Mouse (Mus musculus) neural tube, embryonic 13.5 days (tissue): ENCODE data around the gene Notch2. TPM values are rescaled to one million over a fixed set of nuclear protein-coding genes. Genes with fewer than 3 reads are reported as not detected.

Experiments used
- ATAC-seq: fragments of 200-750 bp; cut with Nextera tagmentation; 2 replicates; pipeline ENCODE4 v1.8.0; 2017; ENCODE audit warnings: low read depth, mild to moderate bottlenecking, moderate TSS enrichment, moderate library complexity
- H3K27ac ChIP-seq: fragments of 300-500 bp; sonication (generic); replicated peaks from 2 replicates; pipeline ENCODE4 v1.5.1; 2015; ENCODE audit warnings: moderate library complexity, mild to moderate bottlenecking, inconsistent platforms
- H3K27me3 ChIP-seq: fragments of 300-500 bp; sonication (generic); 2 replicates; pipeline ENCODE4 v1.6.1; 2015; ENCODE audit warnings: mild to moderate bottlenecking, inconsistent platforms
- H3K36me3 ChIP-seq: fragments of 300-500 bp; sonication (generic); 2 replicates; pipeline ENCODE4 v1.6.1; 2015; ENCODE audit warnings: mild to moderate bottlenecking, inconsistent platforms
- H3K4me1 ChIP-seq: fragments of 300-500 bp; sonication (generic); replicated peaks from 2 replicates; pipeline ENCODE4 v1.6.1; 2015; ENCODE audit warnings: inconsistent platforms
- H3K4me2 ChIP-seq: fragments of 300-500 bp; sonication (generic); 2 replicates; pipeline ENCODE4 v1.6.1; 2015; ENCODE audit warnings: inconsistent platforms, mild to moderate bottlenecking, moderate library complexity
- H3K4me3 ChIP-seq: fragments of 300-500 bp; sonication (generic); 2 replicates; pipeline ENCODE4 v1.5.1; 2015; ENCODE audit warnings: mild to moderate bottlenecking, inconsistent platforms
- H3K9ac ChIP-seq: fragments of 300-500 bp; sonication (generic); 2 replicates; pipeline ENCODE4 v1.6.1; 2015; ENCODE audit warnings: moderate library complexity, mild to moderate bottlenecking, inconsistent platforms
- H3K9me3 ChIP-seq: fragments of 300-500 bp; sonication (generic); 2 replicates; pipeline ENCODE4 v1.6.1; 2016; ENCODE audit warnings: inconsistent platforms
- WGBS: fragments of 180-500 bp; shearing (Covaris S2); methylation state at CpG from one replicate; pipeline ENCODE4 v1.1.7; 2015; 5-methylcytosine and 5-hydroxymethylcytosine counted together
- polyA plus RNA-seq: library from polyadenylated mRNA; unstranded; fragments of >200 nt; fragmentation: Nextera tagmentation; extraction: Ambion mirVana; gene quantifications from 2 replicates; pipeline ENCODE4 v1.2.1, GENCODE M21; 2015

Notch2 gene
- polyA plus RNA-seq, 1 experiment from 2014 or later, result 11.2 TPM

GRCm38 (mm10) chr3:98060981-98061660 lies 47.8 kb downstream of the Notch2 start:
- H3K27me3 ChIP-seq, result no peaks in the 10 kb centered on the region
- ATAC-seq, result peak; percentile 24; the same call in 1 of the 2 replicates
- peak overlapping the region; percentile 90 for H3K27ac ChIP-seq
- no peaks in the 10 kb centered on the region for H3K9me3 ChIP-seq
- H3K36me3 ChIP-seq, result no peaks in the 10 kb centered on the region
- WGBS, result 26% methylated on average over 7 of the region's 7 CpGs
- H3K9ac ChIP-seq, result peak overlapping the region; percentile 55; the same call in 1 of the 2 replicates
- H3K4me1 ChIP-seq, result peaks cover 53% of the 10 kb centered on the region
- peak overlapping the region; percentile 4; the same call in 1 of the 2 replicates for H3K4me2 ChIP-seq
- no peak overlapping the region for H3K4me3 ChIP-seq

- Histone ChIP-seq H3K4me3 (no peak overlapping the region), H3K36me3 (no peaks in the 10 kb centered on the region), H3K9me3 (no peaks in the 10 kb centered on the region), H3K4me1 (peaks cover 53% of the 10 kb centered on the region), H3K9ac (peak overlapping the region; percentile 55), H3K4me2 (no peak overlapping the region), H3K27ac (peak overlapping the region; percentile 90), H3K27me3 (no peaks in the 10 kb centered on the region)
- no peak for ATAC-seq
- WGBS, result 42% methylated on average over 13 of the region's 13 CpGs
Observed at GRCm38 (mm10) chr3:98061661-98062330, 48.5 kb downstream of the Notch2 start.

DNA sequence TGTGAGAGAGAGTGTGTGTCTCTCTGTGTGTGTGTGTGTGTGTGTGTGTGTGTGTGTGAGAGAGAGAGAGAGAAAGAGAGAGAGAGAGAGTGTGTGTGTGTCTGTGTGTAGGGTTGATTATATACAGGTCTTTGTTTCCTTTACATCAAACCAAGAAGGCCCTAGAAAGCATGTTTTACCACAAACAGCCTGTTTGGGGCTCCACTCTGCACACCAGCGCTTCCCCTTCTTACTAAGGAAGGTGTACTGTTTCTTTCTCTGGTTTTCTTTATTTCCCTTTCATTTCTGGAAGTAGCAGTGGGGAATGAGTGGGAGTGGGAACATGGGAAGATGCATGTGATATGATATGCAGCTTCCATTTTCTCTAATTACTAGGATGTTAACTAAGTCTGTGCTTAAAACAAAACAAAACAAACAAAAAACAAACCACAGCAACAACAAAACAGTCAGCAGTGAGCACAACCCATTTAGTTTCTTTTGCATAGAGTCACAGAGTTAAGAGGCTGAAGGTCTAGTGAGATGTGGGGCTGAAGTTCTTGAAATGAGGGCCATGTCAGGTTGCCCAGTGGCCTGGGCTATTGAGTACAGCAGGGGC lies 49.4 kb downstream of the Notch2 start:
- ATAC-seq, result peak; percentile 24
- Histone ChIP-seq H3K9me3 (no peaks in the 10 kb centered on the region), H3K4me3 (no peak overlapping the region), H3K27me3 (no peaks in the 10 kb centered on the region), H3K36me3 (no peaks in the 10 kb centered on the region), H3K4me1 (peaks cover 58% of the 10 kb centered on the region), H3K9ac (no peak overlapping the region), H3K4me2 (no peak overlapping the region), H3K27ac (peak overlapping the region; percentile 90)
- 80% methylated on average over 1 of the region's 1 CpGs for WGBS

GRCm38 (mm10) chr3:98063186-98063771 lies 50.0 kb downstream of the Notch2 start:
- Histone ChIP-seq H3K36me3 (no peaks in the 10 kb centered on the region), H3K4me1 (peaks cover 63% of the 10 kb centered on the region), H3K27me3 (no peaks in the 10 kb centered on the region), H3K9me3 (no peaks in the 10 kb centered on the region), H3K4me2 (peak overlapping the region; percentile 19), H3K27ac (peak overlapping the region; percentile 90), H3K4me3 (no peak overlapping the region), H3K9ac (no peak overlapping the region)
- peak; percentile 64 for ATAC-seq
- 19% methylated on average over 8 of the region's 8 CpGs for WGBS

DNA sequence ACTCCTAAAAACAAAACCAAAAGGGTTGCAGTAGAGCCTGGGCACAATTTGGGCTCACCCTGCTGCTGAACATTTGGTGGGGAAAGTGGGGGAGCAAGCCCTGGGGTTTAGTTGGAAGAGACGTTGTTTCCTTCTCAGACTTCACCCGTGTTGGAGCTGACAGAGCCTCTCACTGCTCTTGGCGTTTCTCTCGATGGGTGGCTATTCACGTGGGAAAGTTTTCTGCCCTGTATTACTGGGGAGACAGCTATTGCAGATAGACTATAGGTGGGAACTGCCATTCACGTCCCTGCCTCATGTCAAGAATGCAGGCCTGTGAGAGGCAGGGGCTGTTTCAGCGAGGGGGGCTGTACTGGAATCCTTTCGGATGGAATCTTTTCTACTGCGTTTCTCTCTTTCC lies 50.5 kb downstream of the Notch2 start:
- Histone ChIP-seq H3K9me3 (no peaks in the 10 kb centered on the region), H3K9ac (peak overlapping the region; percentile 14; the same call in 1 of the 2 replicates), H3K4me3 (no peak overlapping the region), H3K4me1 (peaks cover 63% of the 10 kb centered on the region), H3K4me2 (peak overlapping the region; percentile 19), H3K27ac (peak overlapping the region; percentile 90), H3K36me3 (no peaks in the 10 kb centered on the region), H3K27me3 (no peaks in the 10 kb centered on the region)
- ATAC-seq, result peak; percentile 21; the same call in 1 of the 2 replicates
- WGBS, result 19% methylated on average over 9 of the region's 9 CpGs

DNA sequence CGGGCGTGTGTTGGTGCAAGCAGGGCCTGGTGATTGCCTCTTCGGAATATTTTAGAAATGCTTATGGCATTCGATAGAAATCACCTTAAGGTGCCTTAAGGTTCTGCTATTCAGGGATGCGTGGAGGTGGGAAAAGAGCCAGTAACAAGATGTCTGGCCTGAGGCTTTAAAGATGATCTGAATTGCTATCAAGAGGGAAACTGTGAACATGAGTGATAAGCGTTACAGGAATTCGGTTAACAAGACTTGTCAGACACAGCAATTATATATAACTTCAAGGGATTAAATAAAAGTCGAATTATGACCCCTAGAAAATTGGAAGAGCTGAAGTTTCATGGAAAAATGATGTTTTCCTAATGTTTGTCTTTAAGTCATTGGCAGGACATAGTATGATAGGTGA lies 51.7 kb downstream of the Notch2 start:
- Histone ChIP-seq H3K27ac (peak overlapping the region; percentile 90; the same call in 1 of the 2 replicates), H3K4me2 (no peak overlapping the region), H3K4me1 (peaks cover 63% of the 10 kb centered on the region)

GRCm38 (mm10) chr3:98066434-98066833 lies 53.1 kb downstream of the Notch2 start:
- Histone ChIP-seq H3K9me3 (no peaks in the 10 kb centered on the region), H3K27ac (no peak overlapping the region), H3K4me3 (no peak overlapping the region), H3K27me3 (no peaks in the 10 kb centered on the region), H3K4me2 (no peak overlapping the region), H3K9ac (no peak overlapping the region), H3K36me3 (peaks cover 5% of the 10 kb centered on the region; the same call in 1 of the 2 replicates), H3K4me1 (peaks cover 49% of the 10 kb centered on the region)
- no peak for ATAC-seq
- WGBS, result 86% methylated on average over 3 of the region's 3 CpGs

More for the DNA sequence above, 51.7 kb downstream of the Notch2 start:
- Histone ChIP-seq H3K9me3 (no peaks in the 10 kb centered on the region), H3K27me3 (no peaks in the 10 kb centered on the region), H3K9ac (no peak overlapping the region), H3K4me3 (no peak overlapping the region), H3K36me3 (no peaks in the 10 kb centered on the region)
- ATAC-seq, result no peak
- 88% methylated on average over 8 of the region's 8 CpGs for WGBS

- Histone ChIP-seq H3K4me3 (no peak overlapping the region), H3K27me3 (no peaks in the 10 kb centered on the region), H3K9me3 (no peaks in the 10 kb centered on the region), H3K27ac (no peak overlapping the region), H3K4me2 (no peak overlapping the region), H3K9ac (no peak overlapping the region), H3K4me1 (peaks cover 39% of the 10 kb centered on the region), H3K36me3 (peaks cover 5% of the 10 kb centered on the region; the same call in 1 of the 2 replicates)
- ATAC-seq, result no peak
- WGBS, result 87% methylated on average over 3 of the region's 3 CpGs
Observed at GRCm38 (mm10) chr3:98067413-98067812, 54.1 kb downstream of the Notch2 start.

DNA sequence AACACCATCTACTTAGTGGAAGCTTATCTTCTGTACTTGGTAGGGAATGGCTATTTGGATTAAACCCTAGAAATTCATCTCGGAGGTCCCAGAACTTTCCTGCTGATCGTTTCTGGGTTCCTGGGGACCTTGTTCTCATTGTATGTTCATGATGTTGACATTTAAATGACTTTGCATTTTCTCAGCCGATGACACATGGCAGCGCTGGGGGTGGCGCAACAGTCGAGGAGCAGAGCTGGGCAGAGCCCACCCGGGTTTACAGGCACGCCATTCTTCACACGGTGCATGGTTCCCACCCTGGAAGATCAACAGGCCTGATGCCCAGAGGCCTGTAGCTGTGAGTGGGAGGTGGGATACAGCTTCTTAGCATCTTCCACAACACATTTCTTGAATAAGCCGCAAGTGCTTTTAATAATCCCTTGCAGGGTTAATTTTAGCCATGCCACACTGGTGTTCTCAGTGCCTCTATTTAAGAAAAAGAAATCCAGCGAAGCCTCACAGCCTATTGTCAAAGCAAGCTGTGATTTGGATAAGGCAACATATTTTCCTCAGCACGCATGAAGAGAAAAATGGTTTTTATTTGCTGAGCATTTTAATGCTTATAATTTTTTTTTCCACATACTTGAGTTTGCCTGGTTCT lies 54.6 kb downstream of the Notch2 start:
- Histone ChIP-seq H3K4me2 (no peak overlapping the region), H3K4me3 (no peak overlapping the region), H3K36me3 (peaks cover 11% of the 10 kb centered on the region), H3K9ac (no peak overlapping the region), H3K27me3 (no peaks in the 10 kb centered on the region), H3K27ac (0 out of 2 replicates have a peak overlapping the region, but pooled peaks have one; percentile 2), H3K4me1 (peaks cover 34% of the 10 kb centered on the region), H3K9me3 (no peaks in the 10 kb centered on the region)
- ATAC-seq, result no peak
- WGBS, result 87% methylated on average over 12 of the region's 12 CpGs

DNA sequence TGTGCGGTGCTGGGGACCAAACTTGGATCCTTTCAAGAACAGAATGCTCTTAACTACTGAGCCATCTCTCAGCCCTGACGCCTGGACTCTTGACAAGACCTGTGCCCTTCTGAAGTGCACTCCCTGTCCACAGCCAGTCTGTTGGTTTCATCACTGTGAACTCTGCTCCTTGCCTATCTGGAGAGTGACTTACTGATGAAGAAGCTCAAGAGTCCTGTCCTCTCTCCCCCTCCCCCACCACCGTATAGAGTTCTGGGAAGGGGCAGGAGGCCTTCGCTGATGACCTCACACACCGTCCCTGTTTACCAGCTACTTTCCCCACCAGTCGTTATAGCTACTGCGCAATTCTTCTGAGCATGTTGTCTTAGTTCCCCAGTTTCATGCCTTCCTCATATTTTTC lies 55.8 kb downstream of the Notch2 start:
- Histone ChIP-seq H3K27ac (no peak overlapping the region), H3K9me3 (no peaks in the 10 kb centered on the region), H3K4me3 (no peak overlapping the region), H3K36me3 (peaks cover 11% of the 10 kb centered on the region), H3K4me1 (peaks cover 22% of the 10 kb centered on the region), H3K9ac (no peak overlapping the region), H3K27me3 (no peaks in the 10 kb centered on the region), H3K4me2 (no peak overlapping the region)
- ATAC-seq, result no peak
- WGBS, result 84% methylated on average over 7 of the region's 7 CpGs

- Histone ChIP-seq H3K4me1 (peaks cover 18% of the 10 kb centered on the region), H3K36me3 (peaks cover 11% of the 10 kb centered on the region), H3K9me3 (no peaks in the 10 kb centered on the region), H3K9ac (no peak overlapping the region), H3K27ac (no peak overlapping the region), H3K4me3 (no peak overlapping the region), H3K27me3 (no peaks in the 10 kb centered on the region), H3K4me2 (no peak overlapping the region)
- 87% methylated on average over 3 of the region's 3 CpGs for WGBS
- ATAC-seq, result no peak
Observed at GRCm38 (mm10) chr3:98069856-98070255, 56.5 kb downstream of the Notch2 start.
